Mouse (Mus musculus) liver (tissue): ENCODE measurements around the gene Abcb7.
"Not testable (repeated sequence)": the region's sequence is repeated elsewhere in the genome, so short reads cannot be mapped to it uniquely, and the experiment has no call there.

ENCODE experiments used
- DNase-seq: peaks from one replicate; pipeline ENCODE4 v3.0.0-alpha.2; 2020; ENCODE audit warnings: mixed read lengths

The Abcb7 gene

GRCm38 (mm10) chrX:104413183-104413983, at the start of gene Abcb7:
Gene Abcb7 (minus strand): TSS chrX:104413856.
- DNase-seq, result peak; percentile 86

GRCm38 (mm10) chrX:104461755-104462154, 48.1 kb upstream of the Abcb7 start:
- DNase-seq, result no peak

GRCm38 (mm10) chrX:104452433-104452832, 38.8 kb upstream of the Abcb7 start:
- DNase-seq, result no peak

GRCm38 (mm10) chrX:104433456-104433855, 19.8 kb upstream of the Abcb7 start:
- no peak for DNase-seq

GRCm38 (mm10) chrX:104428108-104428507, 14.5 kb upstream of the Abcb7 start:
- no peak for DNase-seq

GRCm38 (mm10) chrX:104413995-104414394, 339 bp upstream of the Abcb7 start:
- no peak for DNase-seq

- no peak for DNase-seq
Measured at GRCm38 (mm10) chrX:104408137-104408536, 5.5 kb downstream of the Abcb7 start.

GRCm38 (mm10) chrX:104402463-104402862, 11.2 kb downstream of the Abcb7 start:
- no peak for DNase-seq

- DNase-seq, result no peak
Measured at GRCm38 (mm10) chrX:104401134-104401533, 12.5 kb downstream of the Abcb7 start.

GRCm38 (mm10) chrX:104397526-104397925, 16.1 kb downstream of the Abcb7 start:
- DNase-seq, result no peak

GRCm38 (mm10) chrX:104359686-104360085, 54.0 kb downstream of the Abcb7 start:
- no peak for DNase-seq

- no peak for DNase-seq
Measured at GRCm38 (mm10) chrX:104355842-104356241, 57.8 kb downstream of the Abcb7 start.

GRCm38 (mm10) chrX:104348146-104348545, 65.5 kb downstream of the Abcb7 start:
- DNase-seq, result not testable (repeated sequence)

- no peak for DNase-seq
Measured at GRCm38 (mm10) chrX:104291721-104292120, 121.9 kb downstream of the Abcb7 start.

GRCm38 (mm10) chrX:104279828-104280227, 133.8 kb downstream of the Abcb7 start:
- DNase-seq, result no peak

- no peak for DNase-seq
Measured at GRCm38 (mm10) chrX:104264371-104264770, 149.3 kb downstream of the Abcb7 start.

GRCm38 (mm10) chrX:104262468-104262867, 151.2 kb downstream of the Abcb7 start:
- no peak for DNase-seq

GRCm38 (mm10) chrX:104256561-104256960, 157.1 kb downstream of the Abcb7 start:
- no peak for DNase-seq
